Mouse (Mus musculus): ENCODE data around the gene Zbp1.

Gene Zbp1

DNA sequence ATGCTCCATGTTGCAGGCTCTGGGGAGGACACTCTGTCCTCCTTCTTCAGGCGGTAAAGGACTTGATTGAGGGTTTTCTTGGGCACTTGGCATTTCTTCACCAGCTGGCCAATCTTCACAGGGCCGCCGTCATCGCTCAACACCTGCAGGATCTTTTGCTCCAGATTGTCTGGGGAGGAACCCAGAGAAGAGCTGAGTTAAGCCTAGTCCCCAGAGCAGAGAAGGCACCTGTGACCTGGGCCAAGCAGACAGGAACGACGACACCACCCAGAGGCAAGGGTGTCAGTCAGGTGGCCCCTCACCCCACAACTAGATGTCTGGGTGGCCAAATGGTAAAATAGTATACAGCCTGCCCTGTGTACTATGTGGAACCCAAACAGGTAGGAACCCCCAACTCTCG is 1.9 kb downstream of the Zbp1 start:
- no peak for DNase-seq (ENCODE audit: extremely low spot score, low read depth, low spot score)

DNA sequence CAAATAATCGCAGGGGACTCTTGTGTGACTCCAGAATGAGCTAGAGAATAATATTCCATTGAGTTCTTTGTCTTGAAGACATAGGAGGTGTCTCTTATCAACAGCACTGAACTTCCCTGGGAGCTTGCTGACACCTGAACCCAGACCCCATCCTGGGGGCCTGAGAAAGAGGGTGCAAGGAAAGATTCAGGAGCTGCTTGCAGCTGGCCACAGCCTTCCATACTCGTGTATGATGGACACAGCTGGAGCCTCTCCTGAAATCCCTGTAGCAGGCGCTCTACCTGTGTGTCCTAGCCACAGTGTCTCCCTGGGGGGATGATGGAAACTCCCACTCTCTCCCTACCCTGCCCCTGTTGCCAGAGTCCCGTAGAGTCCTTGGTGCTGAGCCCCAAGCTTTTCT is 6.5 kb downstream of the Zbp1 start:
- DNase-seq (ENCODE audit: extremely low spot score, low read depth, low spot score) = no peak

DNA sequence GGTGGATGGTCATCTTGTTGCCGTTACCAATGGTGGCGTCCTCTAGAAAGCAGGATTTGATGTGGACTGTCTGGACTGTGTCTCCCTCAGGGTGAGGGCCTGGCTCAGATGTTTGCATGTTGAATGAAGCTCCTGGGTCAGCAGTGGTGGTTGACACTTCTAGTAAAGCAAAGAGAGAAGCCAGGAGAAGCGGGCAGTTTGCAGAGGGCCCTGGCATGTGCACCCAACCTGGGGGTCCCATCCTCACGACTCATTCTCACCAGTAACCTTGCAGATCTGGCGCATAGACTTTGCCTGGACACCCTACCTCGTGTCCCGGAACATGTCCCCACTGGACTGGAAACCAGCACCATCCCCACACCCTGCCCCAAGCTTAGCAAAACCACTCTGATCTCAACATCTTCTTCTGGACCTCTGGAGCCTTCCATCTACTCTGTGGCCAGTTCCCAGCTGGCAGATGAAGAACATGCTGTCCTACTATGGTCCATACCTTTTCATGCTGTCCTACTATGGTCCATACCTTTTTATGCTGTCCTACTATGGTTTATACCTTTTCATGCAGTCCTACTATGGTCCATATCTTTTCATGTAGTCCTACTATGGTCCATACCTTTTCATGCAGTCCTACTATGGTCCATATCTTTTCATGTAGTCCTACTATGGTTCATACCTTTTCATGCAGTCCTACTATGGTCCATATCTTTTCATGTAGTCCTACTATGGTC is 9.5 kb downstream of the Zbp1 start:
- DNase-seq (ENCODE audit: extremely low spot score, low read depth, low spot score) = no peak

DNA sequence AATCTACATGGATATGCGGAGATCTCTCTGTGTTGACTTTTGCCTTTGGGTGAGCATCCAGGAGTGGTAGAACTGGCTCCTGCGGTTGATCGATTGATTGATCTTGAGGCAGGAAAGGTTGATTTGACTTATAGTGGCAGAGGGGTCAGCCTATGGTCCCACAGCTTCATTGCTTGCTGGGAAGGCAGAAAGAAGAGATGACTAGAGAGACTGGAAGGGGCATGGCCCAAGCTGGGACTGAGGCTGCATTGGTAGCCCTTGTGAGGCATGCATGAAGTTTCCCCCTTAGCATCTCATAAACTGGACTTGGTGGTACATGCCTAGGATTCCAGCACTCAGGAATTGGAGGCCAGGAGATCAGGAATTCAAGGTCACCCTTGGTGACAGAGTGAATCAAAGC is 11.7 kb downstream of the Zbp1 start:
- DNase-seq (ENCODE audit: extremely low spot score, low read depth, low spot score) = no peak

DNA sequence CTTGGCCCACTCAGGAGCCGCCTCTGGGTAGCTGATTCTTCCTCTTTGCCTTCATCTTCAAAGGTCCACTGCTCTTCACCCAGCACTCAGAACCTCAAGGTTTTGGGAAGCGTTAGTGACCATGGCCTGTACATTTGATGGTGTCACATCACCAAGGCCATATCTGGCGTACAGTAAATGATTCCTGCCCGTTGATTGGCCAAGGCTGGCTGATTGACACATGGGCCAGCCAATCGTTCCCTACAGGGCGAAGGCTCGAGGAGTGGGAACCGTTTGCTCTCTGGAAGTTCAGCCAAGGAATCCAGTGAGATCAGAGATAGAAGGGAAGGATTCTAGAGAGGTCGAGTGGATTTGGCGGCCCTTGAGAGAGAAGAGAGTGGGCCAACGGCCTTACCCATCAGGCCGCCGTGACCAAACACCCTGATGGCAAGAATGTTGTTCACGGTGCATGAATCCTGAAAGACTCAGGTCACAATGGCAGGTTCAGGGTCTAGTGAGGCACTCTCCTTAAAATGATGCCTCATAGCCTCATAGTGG is 13.1 kb downstream of the Zbp1 start:
- no peak for DNase-seq (ENCODE audit: extremely low spot score, low read depth, low spot score)

DNA sequence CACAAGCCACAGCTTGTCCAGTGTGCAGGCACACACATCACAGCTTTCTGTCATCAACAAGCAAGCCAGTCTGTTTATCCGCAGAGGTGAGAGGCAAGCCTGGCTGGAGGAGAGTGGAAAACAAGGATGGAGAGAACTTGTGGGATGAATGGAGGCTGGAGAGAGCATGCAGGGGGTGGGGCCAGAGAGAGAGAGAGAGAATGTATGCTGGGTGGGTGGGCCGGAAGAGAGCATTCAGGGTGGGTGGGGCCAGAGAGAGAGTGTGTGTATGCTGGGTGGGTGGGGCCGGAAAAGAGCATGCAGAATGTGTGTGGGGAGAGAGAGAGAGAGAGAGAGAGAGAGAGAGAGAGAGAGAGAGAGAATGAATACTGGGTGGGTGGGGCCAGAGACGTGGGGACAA is 14.1 kb downstream of the Zbp1 start:
- DNase-seq (ENCODE audit: extremely low spot score, low read depth, low spot score) = no peak

DNA sequence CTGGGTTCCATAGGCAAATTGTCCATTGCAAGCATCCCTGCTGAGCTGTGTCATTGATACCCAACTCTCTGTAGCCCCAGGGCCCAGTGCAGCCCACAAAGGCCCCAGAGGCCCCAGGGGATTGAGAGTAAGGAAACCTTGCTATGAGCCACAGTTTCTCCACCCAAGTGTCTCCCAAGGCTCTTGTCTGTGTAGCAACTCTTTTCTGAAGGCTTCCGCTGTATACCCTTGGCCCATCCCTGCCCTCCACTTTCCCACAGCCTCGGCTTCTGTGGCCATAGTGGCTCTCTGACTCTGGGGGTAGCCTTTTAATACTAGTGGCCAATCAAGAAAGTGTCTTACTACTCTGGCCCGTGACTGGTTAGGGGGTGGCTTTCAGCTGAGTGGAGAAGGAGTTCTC is 15.0 kb downstream of the Zbp1 start:
- no peak for DNase-seq (ENCODE audit: extremely low spot score, low read depth, low spot score)

DNA sequence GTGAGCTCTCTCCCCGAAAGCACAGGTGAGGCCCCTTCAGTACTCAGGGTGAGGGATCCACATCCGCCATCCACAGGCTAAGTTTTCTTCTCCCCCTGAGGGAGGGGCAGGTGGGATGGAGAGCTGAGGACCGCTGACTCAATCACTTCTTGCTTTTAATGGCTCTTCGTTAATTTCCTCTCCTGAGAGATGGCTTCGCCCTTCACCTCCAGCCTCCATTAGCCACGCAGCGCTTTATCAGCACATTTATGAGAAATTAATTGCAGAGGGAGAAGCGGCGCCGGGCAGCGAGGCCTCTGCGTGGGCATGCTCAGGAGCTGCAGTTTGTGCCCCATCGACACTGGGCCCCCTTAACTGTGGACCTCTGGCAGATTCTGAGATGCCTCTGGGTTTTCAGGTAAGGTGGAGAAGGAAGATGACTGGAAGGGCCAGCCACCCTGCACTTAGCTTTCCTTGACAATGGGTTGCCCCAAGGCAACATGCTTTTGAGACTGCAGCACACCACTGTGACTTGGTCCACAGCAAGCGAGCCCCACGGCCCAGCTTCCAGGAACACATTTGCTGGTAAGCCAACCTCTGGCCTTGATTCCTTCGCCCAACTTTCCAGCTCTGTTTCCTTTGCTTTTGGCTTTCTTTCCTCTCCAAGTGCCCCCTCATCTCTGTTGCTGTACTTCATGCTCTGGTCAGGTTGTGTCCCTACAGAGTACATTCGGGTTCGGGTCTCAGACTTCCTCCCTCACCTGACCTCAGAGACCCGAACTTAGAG is 15.6 kb downstream of the Zbp1 start:
- DNase-seq (ENCODE audit: extremely low spot score, low read depth, low spot score) = no peak

DNA sequence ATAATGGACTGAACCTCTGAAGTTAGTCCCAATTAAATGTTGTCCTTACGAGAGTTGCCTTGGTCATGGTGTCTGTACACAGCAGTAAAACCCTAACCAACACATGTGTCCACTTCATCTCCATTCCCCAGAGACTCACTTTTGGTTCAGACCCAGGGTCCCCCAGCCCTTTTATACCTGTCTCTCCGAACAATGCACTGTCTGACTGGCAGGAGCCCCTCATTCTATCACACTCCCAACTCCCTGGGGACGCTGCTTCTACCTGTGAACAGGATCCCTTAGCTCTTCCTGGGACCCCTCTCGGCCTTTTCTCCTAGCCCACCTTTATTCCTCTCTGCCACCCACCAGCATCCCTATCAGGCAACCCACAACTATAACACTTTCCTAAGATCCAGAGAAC is 23.9 kb downstream of the Zbp1 start:
- no peak for DNase-seq (ENCODE audit: extremely low spot score, low read depth, low spot score)

DNA sequence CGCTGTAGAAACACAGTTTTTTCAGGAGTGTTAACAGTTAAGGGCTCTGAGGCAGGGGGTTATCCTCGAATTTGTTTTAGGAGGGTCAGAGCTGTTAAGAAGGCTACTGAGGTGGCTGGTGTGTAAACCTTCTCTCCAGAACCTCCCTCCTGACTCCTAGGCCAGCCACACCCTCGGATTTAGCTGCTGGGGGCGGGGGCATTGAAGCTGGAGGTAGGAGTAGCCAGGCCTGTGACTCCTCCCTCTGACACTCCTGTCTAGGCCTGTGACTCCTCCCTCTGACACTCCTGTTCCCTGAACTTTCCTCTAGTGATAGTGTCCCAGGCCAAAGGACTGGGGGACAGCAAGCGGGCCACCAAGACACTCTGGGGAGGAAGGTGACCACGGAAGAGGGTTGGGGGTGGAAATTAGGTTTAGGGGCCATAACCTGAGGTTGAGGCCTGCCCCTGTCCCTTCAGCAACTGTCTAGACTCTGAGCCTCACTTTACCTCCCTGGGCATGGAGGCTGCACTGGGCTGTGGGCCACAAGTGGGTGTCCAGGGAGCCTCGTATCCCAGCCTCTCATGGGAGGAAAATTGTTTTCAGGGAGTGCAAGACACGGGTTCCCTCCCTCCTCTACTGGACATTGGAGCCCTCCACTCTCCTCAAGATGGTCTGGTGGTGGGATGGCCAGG is 31.4 kb downstream of the Zbp1 start:
- DNase-seq (ENCODE audit: extremely low spot score, low read depth, low spot score) = no peak

DNA sequence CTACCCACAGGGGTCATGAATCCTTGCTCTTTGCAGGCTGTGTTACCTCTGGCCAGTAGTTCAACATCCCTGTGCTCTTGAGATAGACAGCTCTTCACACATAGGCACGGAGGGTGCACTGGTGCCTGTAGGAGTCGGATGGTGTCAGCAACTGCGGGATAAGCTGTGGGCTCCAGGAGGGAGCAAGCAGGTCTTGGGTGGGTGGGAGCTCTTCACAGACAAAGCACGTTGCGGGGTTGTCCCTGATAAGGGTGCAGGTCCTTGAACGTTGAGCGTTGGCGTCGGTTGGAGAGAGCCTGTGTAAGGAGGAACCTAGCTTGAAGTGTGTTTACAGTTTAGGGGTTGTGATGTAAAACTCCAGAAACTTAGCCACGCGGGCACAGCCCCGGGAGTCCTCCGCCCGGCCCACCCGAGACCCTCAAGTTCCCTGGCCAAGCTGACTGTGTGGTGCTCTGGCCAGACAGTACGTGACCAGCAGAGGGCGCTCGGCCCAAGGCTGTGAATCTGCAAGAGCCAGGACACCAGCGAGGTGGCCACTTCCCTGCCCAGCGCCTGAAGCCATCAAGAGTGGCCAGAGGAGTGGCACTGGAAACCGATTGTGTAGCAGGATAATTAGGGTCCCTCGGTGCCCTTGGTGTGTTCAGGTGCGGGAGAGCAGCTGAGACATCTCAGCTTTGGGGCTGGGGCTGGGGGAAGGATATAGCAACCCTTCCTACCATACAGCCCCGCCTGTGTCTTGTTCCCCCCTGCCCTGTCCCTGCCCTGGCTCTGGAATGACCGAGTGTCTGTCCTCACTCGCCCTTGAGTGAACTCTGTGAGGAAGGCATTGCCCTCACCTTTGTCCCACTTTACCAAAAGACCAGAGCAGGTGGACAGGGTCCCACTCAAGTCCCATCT is 32.4 kb downstream of the Zbp1 start:
- DNase-seq (ENCODE audit: extremely low spot score, low read depth, low spot score) = peak; percentile 60

DNA sequence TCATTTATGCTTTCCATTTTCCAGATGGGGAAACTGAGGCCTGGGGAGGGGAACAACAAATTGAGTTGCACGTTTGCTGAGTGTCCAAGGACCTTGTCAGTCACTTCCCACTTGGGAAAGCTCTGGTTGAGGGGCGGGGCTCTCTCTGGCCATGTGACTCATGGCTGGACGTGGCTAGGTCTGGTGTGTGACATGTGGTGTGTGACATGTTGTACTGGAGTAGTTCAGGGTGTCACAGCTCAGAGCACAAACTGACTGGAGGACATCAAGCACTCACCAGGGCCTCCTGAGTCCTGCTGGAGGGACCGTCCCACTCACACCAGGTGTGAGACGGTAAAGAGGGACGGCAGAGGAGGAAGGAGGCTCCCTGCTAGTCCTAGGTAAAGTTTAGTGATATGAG is 33.4 kb downstream of the Zbp1 start:
- no peak for DNase-seq (ENCODE audit: extremely low spot score, low read depth, low spot score)

DNA sequence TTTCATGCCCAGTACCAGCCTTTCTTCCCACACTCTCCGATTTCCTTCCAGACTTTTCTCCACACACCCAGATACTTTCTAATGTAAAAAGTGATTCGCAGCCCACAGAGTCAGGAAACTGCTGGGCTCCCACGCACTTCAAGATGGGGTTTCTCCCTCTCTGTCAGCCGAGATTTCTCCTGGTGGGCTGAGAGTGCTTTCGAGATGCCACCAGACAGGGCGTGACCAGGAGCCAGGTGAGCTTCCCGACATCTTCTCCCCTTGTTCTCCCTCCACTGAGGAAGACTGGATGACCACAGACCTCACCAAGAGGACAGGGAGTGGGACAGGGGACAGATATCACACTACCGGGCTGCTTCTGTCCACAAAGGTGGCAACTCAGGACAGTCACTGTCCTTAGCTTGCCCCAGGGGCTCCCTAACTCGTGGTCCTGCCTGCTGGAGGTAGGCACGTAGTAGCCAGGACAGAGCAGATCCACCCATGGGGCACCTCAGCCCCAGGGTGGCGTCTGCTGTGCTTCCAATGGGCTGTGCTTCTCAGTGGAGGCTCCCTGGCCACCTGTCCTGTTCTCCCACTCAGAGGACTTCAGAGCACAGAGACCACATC is 34.1 kb downstream of the Zbp1 start:
- DNase-seq (ENCODE audit: extremely low spot score, low read depth, low spot score) = no peak

DNA sequence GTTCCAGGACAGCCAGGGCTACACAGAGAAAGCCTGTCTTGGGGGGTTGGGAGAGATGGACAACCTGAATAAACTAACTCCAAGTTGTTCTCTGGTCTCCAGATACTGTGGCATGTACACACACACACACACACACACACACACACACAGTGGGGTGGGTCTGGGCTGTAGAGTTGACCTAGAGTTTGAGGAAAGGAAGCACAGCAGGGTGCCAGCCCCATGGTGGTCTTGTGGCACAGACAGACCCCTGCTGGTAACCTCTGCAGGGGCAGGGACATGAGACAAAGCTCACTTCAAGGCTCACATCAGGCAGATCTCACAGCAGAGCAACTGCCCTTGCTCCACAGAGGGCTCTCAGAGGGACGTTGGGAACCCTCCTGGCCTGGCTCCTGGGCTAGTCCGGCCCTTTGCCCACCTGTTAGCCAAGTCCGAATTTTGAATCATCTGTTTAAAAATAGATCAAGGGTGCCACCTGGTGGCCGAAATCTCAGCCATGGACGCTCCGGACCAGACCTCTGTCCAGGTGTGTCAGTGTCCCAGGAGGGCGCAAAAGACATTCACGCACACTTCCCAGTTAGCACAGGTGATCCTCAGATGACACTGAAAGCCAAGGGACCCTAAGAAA is 34.8 kb downstream of the Zbp1 start:
- DNase-seq (ENCODE audit: extremely low spot score, low read depth, low spot score) = peak; percentile 64

DNA sequence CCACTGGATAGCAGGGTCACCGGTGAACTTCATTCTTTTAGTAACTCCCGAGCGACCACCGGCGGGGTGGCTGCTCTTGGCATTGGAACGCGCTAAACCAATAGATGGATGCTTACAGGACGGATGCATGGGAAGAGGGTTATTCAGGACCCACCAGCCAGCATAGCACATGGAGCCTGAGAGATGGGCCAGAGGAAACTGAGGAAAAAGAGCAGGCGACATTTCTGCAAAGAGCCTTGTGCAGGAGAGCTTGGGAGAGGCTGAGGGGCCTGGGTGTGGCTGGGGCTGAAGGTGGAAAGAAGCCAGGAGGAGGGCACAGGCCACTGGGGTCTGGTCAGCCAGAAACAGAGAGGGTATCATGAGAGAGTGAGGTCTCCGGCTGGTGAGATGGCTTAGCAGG is 35.4 kb downstream of the Zbp1 start:
- no peak for DNase-seq (ENCODE audit: extremely low spot score, low read depth, low spot score)

DNA sequence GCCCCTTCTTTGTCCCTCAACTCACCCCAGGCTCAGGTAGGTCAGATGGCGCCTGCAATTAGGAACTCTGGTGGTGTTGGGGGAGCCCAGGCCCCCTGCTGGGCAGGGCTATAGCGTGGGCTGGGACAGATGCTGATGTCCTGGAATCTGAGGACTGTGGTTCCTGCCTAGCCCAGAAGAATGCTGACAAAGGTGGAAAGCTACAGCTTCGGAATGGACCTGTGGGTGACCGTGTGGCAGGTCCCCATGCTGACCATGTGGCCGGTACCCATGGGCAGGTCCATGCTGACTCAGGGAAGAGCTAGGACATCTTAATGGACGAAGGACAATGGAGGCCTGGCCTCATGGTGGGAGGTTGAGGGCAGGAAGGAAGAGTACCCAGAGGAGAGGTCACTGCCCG is 35.9 kb downstream of the Zbp1 start:
- DNase-seq (ENCODE audit: extremely low spot score, low read depth, low spot score) = no peak

DNA sequence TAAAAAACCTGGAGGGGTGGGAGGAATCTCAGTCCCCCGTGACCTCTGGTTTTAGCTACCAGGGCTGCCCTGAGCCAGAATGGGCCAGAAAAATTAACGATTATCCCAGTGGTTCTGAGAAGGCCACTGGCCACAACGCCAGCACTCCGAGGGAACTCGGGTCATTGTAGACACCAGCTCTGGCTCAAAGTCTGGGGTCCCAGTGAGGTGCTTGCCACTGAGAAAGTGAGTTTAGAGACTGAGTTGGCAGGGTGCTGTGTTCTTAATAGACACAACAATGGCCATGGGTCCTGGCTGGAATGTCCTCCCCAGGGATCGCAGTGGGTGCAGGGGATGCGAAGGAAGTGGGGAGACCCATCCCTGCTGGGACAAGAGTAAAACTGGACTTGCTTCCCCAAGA is 36.8 kb downstream of the Zbp1 start:
- no peak for DNase-seq (ENCODE audit: extremely low spot score, low read depth, low spot score)

DNA sequence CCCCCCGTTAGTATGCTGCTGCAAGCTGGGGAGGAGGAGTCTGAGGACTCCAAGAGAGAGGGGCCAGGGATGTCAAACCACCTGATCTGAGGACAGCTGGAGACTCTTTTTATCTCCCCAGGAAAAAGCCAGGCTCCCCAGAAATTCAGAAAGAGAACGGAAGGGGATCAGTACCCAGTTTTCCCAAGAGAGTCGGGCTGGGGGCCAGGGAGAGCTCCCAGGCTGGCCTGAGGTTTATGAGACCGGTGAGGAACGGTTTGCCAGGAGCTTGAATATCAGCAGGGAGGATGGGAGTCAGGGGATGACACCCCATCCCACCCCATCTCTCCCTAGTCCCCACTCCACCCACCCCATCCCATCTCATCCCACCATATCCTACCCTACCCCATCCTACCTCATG is 37.2 kb downstream of the Zbp1 start:
- DNase-seq (ENCODE audit: extremely low spot score, low read depth, low spot score) = no peak

DNA sequence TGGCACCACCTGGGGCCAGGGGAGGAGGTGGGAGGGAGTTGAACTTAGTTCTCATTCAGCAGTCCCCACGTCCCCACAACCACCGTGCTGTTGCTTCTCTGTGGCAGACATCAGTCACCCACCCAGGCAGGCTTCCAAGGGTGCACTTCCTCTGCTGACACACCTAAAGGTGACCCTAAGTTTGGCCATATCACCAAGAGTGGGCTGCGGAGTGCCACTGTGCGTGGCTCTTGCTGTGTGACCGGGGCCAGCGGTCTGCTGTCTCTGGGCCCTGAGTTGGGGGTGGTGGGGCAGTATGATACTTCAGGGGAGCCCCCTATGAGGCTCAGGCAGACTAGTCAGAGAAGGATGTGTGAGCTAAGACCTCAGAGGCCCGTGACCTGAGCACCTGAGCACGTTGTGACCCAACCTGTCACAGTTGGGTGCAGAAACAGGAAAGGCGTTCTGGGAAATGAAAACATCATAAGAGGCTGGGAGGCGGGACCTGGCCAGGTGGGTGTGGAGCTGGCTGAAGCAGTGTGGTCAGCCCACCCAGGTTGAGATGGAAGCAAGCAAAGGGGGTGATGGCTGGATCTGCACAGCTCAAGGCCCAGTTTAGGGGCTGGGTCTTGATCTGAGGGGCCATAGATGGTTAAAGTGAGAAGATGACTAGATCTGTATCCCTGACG is 37.9 kb downstream of the Zbp1 start:
- DNase-seq (ENCODE audit: extremely low spot score, low read depth, low spot score) = no peak

DNA sequence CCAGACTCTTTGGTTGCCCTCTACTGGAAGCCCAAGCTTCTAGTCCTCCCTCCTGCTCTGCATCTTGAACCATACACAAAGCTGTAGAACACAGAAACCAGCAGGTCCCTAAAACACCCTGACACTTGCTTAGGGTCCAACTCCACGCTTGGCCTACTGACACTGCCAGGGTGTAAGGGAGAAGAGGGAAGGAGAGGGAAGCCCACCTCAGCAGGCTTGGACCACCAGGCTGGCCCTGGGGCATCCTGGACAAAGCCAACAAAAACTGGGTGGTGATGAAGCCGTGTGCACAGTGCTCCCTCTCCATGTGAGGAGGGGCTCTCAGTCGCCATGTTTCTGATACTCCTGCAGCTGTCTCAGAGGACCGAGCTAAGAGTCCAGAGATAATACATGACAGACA is 38.7 kb downstream of the Zbp1 start:
- no peak for DNase-seq (ENCODE audit: extremely low spot score, low read depth, low spot score)
